Comparison of ENCODE assay signal across 26 mouse cellular contexts in the genomic region with DNA sequence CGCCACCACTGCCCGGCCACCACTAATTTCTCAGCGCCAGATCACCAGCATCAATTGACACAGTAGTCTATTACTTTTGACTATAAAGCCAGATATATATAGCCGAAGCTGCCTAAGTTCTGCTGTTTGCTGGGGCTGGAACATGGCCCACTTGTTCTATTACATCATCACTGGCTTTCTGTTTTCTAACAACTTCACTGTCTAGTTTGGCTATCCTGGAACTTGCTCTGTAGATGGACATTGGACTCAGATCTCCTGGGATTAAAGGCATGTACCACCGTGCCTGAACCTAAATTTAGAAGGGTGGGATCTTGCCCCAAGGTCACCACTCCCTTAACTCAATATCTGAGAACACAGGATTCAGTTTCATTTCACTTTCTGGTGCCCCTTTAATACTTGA. TPM values are rescaled to one million over a fixed set of nuclear protein-coding genes. Genes with fewer than 3 reads are reported as not detected.
DNase-seq lines count a peak whose midpoint lies in the region; ATAC-seq and TF ChIP-seq lines count a peak whose summit lies in the region.
"Had no signal": no experiment of that assay in that cellular context is flagged by ENCODE, and none has a peak within 500 bp of the region (broad histone marks: within the 10 kb centered on the region; RNA-seq: fewer than 3 reads in every experiment).

No protein-coding gene starts in this region.

- no peak overlapping the region for H3K4me2 ChIP-seq in liver, embryonic 15.5 days
- H3K4me2 ChIP-seq in liver, embryonic 12.5 days = no peak overlapping the region
- no peak overlapping the region for H3K4me2 ChIP-seq in liver, postnatal 0 days (ENCODE audit: low read depth, low read length)
- H3K4me2 ChIP-seq in lung, postnatal 0 days (replicated peaks; ENCODE audit: low read depth, low read length) = no peak overlapping the region
- H3K4me2 ChIP-seq: embryonic facial prominence, embryonic 13.5 days; embryonic facial prominence, embryonic 15.5 days; forebrain, embryonic 12.5 days had no signal

- WGBS in liver, adult 2 months = 53% methylated on average over 5 of the region's 5 CpGs
- WGBS in liver, embryonic 15.5 days (ENCODE audit: insufficient replicate concordance) = 73% methylated on average over 5 of the region's 5 CpGs
- 90% methylated on average over 5 of the region's 5 CpGs for WGBS in liver, embryonic 12.5 days (ENCODE audit: insufficient replicate concordance)
- 75% methylated on average over 5 of the region's 5 CpGs for WGBS in liver, postnatal 0 days (ENCODE audit: insufficient replicate concordance)
- 85% methylated on average over 5 of the region's 5 CpGs for WGBS in lung, postnatal 0 days

- peaks cover 4% of the 10 kb centered on the region; the same call in 1 of the 2 replicates for H3K4me1 ChIP-seq in liver, adult 2 months (ENCODE audit: control insufficient read depth, insufficient read depth, low read length)
- H3K4me1 ChIP-seq in liver, embryonic 15.5 days (replicated peaks) = no peaks in the 10 kb centered on the region
- H3K4me1 ChIP-seq in liver, embryonic 12.5 days = no peaks in the 10 kb centered on the region
- no peaks in the 10 kb centered on the region for H3K4me1 ChIP-seq in liver, postnatal 0 days (ENCODE audit: insufficient read depth)
- no peaks in the 10 kb centered on the region for H3K4me1 ChIP-seq in lung, postnatal 0 days (ENCODE audit: insufficient read depth, low read depth, low read length)
- H3K4me1 ChIP-seq: embryonic facial prominence, embryonic 13.5 days; embryonic facial prominence, embryonic 15.5 days; forebrain, embryonic 10.5 days; forebrain, embryonic 12.5 days had no signal

- peaks cover 57% of the 10 kb centered on the region for H3K36me3 ChIP-seq in liver, adult 2 months (ENCODE audit: control insufficient read depth, insufficient read depth, low read length)
- H3K36me3 ChIP-seq in liver, embryonic 15.5 days (replicated peaks) = peaks cover 97% of the 10 kb centered on the region
- H3K36me3 ChIP-seq in liver, embryonic 12.5 days = peaks cover 99% of the 10 kb centered on the region
- H3K36me3 ChIP-seq in liver, postnatal 0 days (replicated peaks; ENCODE audit: insufficient read depth, low read length) = peaks cover 78% of the 10 kb centered on the region
- peaks cover 45% of the 10 kb centered on the region for H3K36me3 ChIP-seq in lung, postnatal 0 days (ENCODE audit: insufficient read depth, low read length)

- H3K27me3 ChIP-seq in liver, adult 2 months (ENCODE audit: control insufficient read depth, insufficient read depth, low read length) = no peaks in the 10 kb centered on the region
- no peaks in the 10 kb centered on the region for H3K27me3 ChIP-seq in liver, embryonic 15.5 days
- H3K27me3 ChIP-seq in liver, embryonic 12.5 days (replicated peaks) = no peaks in the 10 kb centered on the region
- H3K27me3 ChIP-seq in liver, postnatal 0 days (ENCODE audit: insufficient read depth, low read length) = no peaks in the 10 kb centered on the region
- no peaks in the 10 kb centered on the region for H3K27me3 ChIP-seq in lung, postnatal 0 days (replicated peaks; ENCODE audit: insufficient read depth, low read length)
- H3K27me3 ChIP-seq: embryonic facial prominence, embryonic 13.5 days; embryonic facial prominence, embryonic 15.5 days; forebrain, embryonic 12.5 days had no signal

- no peak overlapping the region; the same call in 1 of the 2 replicates for H3K27ac ChIP-seq in liver, adult 2 months (replicated peaks; ENCODE audit: insufficient read depth, low read depth, low read length)
- H3K27ac ChIP-seq in liver, embryonic 15.5 days (replicated peaks) = no peak overlapping the region
- H3K27ac ChIP-seq in liver, embryonic 12.5 days = no peak overlapping the region
- H3K27ac ChIP-seq in liver, postnatal 0 days (ENCODE audit: low read depth) = peak overlapping the region; percentile 44; the same call in 1 of the 2 replicates
- no peak overlapping the region for H3K27ac ChIP-seq in lung, postnatal 0 days (ENCODE audit: low read length)
- H3K27ac ChIP-seq: embryonic facial prominence, embryonic 13.5 days; embryonic facial prominence, embryonic 15.5 days; forebrain, embryonic 10.5 days; forebrain, embryonic 12.5 days had no signal

- TF ChIP-seq EP300 in liver, postnatal 0 days (IDR thresholded peaks at IDR 0.05; ENCODE audit: low read depth) = no peak
- TF ChIP-seq EP300 in lung, postnatal 0 days (IDR thresholded peaks at IDR 0.05) = no peak

- DNase-seq in liver, adult 2 months (ENCODE audit: extremely low read depth, low read depth, low spot score) = peak; percentile 85
- DNase-seq in liver = no peak
- DNase-seq in liver, postnatal 0 days = no peak
- no peak for DNase-seq in lung, postnatal 0 days (ENCODE audit: low spot score)
- DNase-seq: adrenal gland, adult 2 months; adrenal gland, postnatal 10 days; adrenal gland, postnatal 25 days; cerebellum, adult 11 months; cerebellum, adult 18-20 months; cerebellum, adult 8-10 months; cerebellum, adult 9-11 months; cerebellum, postnatal 14 days; cerebellum, postnatal 36 days; embryo, embryonic 11 days had no signal

- H3K4me3 ChIP-seq in liver, adult 2 months (ENCODE audit: insufficient read depth, low read depth, low read length) = no peak overlapping the region
- no peak overlapping the region for H3K4me3 ChIP-seq in liver, embryonic 15.5 days (replicated peaks)
- no peak overlapping the region for H3K4me3 ChIP-seq in liver, embryonic 12.5 days
- no peak overlapping the region for H3K4me3 ChIP-seq in liver, postnatal 0 days (ENCODE audit: low read depth, low read length)
- no peak overlapping the region for H3K4me3 ChIP-seq in lung, postnatal 0 days (ENCODE audit: low read depth, low read length)
- H3K4me3 ChIP-seq: embryonic facial prominence, embryonic 13.5 days; embryonic facial prominence, embryonic 15.5 days; erythroblast, embryonic 14.5 days; forebrain, embryonic 10.5 days; forebrain, embryonic 12.5 days had no signal

- no peak for TF ChIP-seq POLR2A in liver, adult 2 months (IDR thresholded peaks at IDR 0.05; ENCODE audit: extremely low read depth, insufficient read depth, low read length)

- no peak for TF ChIP-seq CTCF in liver, adult 2 months (IDR thresholded peaks at IDR 0.05; ENCODE audit: low read depth, low read length)
- TF ChIP-seq CTCF in liver, postnatal 0 days (IDR thresholded peaks at IDR 0.05; ENCODE audit: low read depth) = no peak
- no peak for TF ChIP-seq CTCF in lung, postnatal 0 days (IDR thresholded peaks at IDR 0.05)

- H3K9ac ChIP-seq in liver, adult 2 months (ENCODE audit: low read depth, low read length) = no peak overlapping the region
- H3K9ac ChIP-seq in liver, embryonic 15.5 days = no peak overlapping the region
- no peak overlapping the region for H3K9ac ChIP-seq in liver, embryonic 12.5 days
- H3K9ac ChIP-seq in liver, postnatal 0 days (replicated peaks) = no peak overlapping the region
- no peak overlapping the region for H3K9ac ChIP-seq in lung, postnatal 0 days (replicated peaks; ENCODE audit: low read depth)
- H3K9ac ChIP-seq: embryonic facial prominence, embryonic 13.5 days; embryonic facial prominence, embryonic 15.5 days; forebrain, embryonic 12.5 days had no signal

- no peaks in the 10 kb centered on the region; the same call in 1 of the 2 replicates for H3K79me2 ChIP-seq in liver, adult 2 months (ENCODE audit: control insufficient read depth, insufficient read depth, low read length)

- H3K9me3 ChIP-seq in liver, embryonic 15.5 days (replicated peaks) = no peaks in the 10 kb centered on the region
- no peaks in the 10 kb centered on the region for H3K9me3 ChIP-seq in liver, embryonic 12.5 days (replicated peaks)
- no peaks in the 10 kb centered on the region for H3K9me3 ChIP-seq in liver, postnatal 0 days (ENCODE audit: low read length)
- H3K9me3 ChIP-seq in lung, postnatal 0 days (ENCODE audit: low read length) = no peaks in the 10 kb centered on the region
- H3K9me3 ChIP-seq: embryonic facial prominence, embryonic 13.5 days; embryonic facial prominence, embryonic 15.5 days; forebrain, embryonic 10.5 days; forebrain, embryonic 12.5 days had no signal

- peak; percentile 52 for ATAC-seq in liver, embryonic 15.5 days (ENCODE audit: insufficient read depth)
- ATAC-seq in liver, embryonic 12.5 days = no peak
- ATAC-seq in liver, postnatal 0 days = peak; percentile 70
- no peak for ATAC-seq in lung, postnatal 0 days
- ATAC-seq: forebrain, embryonic 14.5 days had no signal

RNA-seq across cellular contexts. Expression of gene Sox15, which starts 9.3 kb away (rescaled TPM):
- not detected in 2 replicates for total RNA-seq in liver, adult 2 months (2014; rRNA removed)
- polyA plus RNA-seq in liver, adult 2 months (2012; rRNA removed) = 0.21 TPM in 1 of 2 replicates, not detected in the other
- not detected in 2 replicates for polyA plus RNA-seq in liver, embryonic 15.5 days (2015; fragmentation: Nextera tagmentation; extraction: Ambion mirVana)
- polyA plus RNA-seq in liver, embryonic 12.5 days (2016; fragmentation: Nextera tagmentation; extraction: Ambion mirVana) = not detected in 2 replicates
- 0.13 TPM in 1 of 2 replicates, not detected in the other for polyA plus RNA-seq in liver, postnatal 0 days (2015; fragmentation: Nextera tagmentation; extraction: Ambion mirVana)
- 0.14 and 0.17 TPM in 2 replicates for polyA plus RNA-seq in lung, postnatal 0 days (2015; fragmentation: Nextera tagmentation; extraction: Ambion mirVana)
- total RNA-seq: adrenal gland, adult 2 months; adrenal gland, postnatal 10 days; common myeloid progenitor, adult 5-6 weeks; MEL had no signal
- polyA plus RNA-seq: brain, embryonic 14.5 days; embryonic facial prominence, embryonic 11.5 days; erythroblast, embryonic 14.5 days; forebrain, embryonic 10.5 days; forebrain, embryonic 12.5 days; forebrain, embryonic 14.5 days had no signal

RNA-seq across cellular contexts. Expression of gene Fxr2, which starts 13.1 kb away (rescaled TPM):
- total RNA-seq in liver, adult 2 months (2014; rRNA removed) = 18.1 and 19.9 TPM in 2 replicates
- polyA plus RNA-seq in liver, adult 2 months (2012; rRNA removed) = 24.2 and 33.9 TPM in 2 replicates
- polyA plus RNA-seq in liver, embryonic 15.5 days (2015; fragmentation: Nextera tagmentation; extraction: Ambion mirVana) = 7.3 and 9.7 TPM in 2 replicates
- polyA plus RNA-seq in liver, embryonic 12.5 days (2016; fragmentation: Nextera tagmentation; extraction: Ambion mirVana) = 22.5 and 23.4 TPM in 2 replicates
- 6.8 TPM in 2 replicates for polyA plus RNA-seq in liver, postnatal 0 days (2015; fragmentation: Nextera tagmentation; extraction: Ambion mirVana)
- 16.3 and 17.9 TPM in 2 replicates for polyA plus RNA-seq in lung, postnatal 0 days (2015; fragmentation: Nextera tagmentation; extraction: Ambion mirVana)

RNA-seq across cellular contexts. Expression of gene Mpdu1, which starts 16.6 kb away (rescaled TPM):
- 49.9 and 53.5 TPM in 2 replicates for total RNA-seq in liver, adult 2 months (2014; rRNA removed)
- polyA plus RNA-seq in liver, adult 2 months (2012; rRNA removed) = 100 and 115 TPM in 2 replicates
- polyA plus RNA-seq in liver, embryonic 15.5 days (2015; fragmentation: Nextera tagmentation; extraction: Ambion mirVana) = 34.1 and 35.2 TPM in 2 replicates
- 38.2 and 39.4 TPM in 2 replicates for polyA plus RNA-seq in liver, embryonic 12.5 days (2016; fragmentation: Nextera tagmentation; extraction: Ambion mirVana)
- polyA plus RNA-seq in liver, postnatal 0 days (2015; fragmentation: Nextera tagmentation; extraction: Ambion mirVana) = 36.9 and 41.0 TPM in 2 replicates
- 57.3 and 61.3 TPM in 2 replicates for polyA plus RNA-seq in lung, postnatal 0 days (2015; fragmentation: Nextera tagmentation; extraction: Ambion mirVana)

RNA-seq across cellular contexts. Expression of gene Cd68, which starts 20.1 kb away (rescaled TPM):
- total RNA-seq in liver, adult 2 months (2014; rRNA removed) = 4.5 and 6.0 TPM in 2 replicates
- 6.1 and 14.8 TPM in 2 replicates for polyA plus RNA-seq in liver, adult 2 months (2012; rRNA removed)
- polyA plus RNA-seq in liver, embryonic 15.5 days (2015; fragmentation: Nextera tagmentation; extraction: Ambion mirVana) = 28.2 and 31.4 TPM in 2 replicates
- polyA plus RNA-seq in liver, embryonic 12.5 days (2016; fragmentation: Nextera tagmentation; extraction: Ambion mirVana) = 14.5 and 15.0 TPM in 2 replicates
- polyA plus RNA-seq in liver, postnatal 0 days (2015; fragmentation: Nextera tagmentation; extraction: Ambion mirVana) = 30.1 and 32.5 TPM in 2 replicates
- 41.9 and 43.6 TPM in 2 replicates for polyA plus RNA-seq in lung, postnatal 0 days (2015; fragmentation: Nextera tagmentation; extraction: Ambion mirVana)

RNA-seq across cellular contexts. Expression of gene Sat2, which starts 24.0 kb away (rescaled TPM):
- total RNA-seq in liver, adult 2 months (2014; rRNA removed) = 12.3 and 19.4 TPM in 2 replicates
- 10.8 and 12.8 TPM in 2 replicates for polyA plus RNA-seq in liver, adult 2 months (2012; rRNA removed)
- 10.2 and 11.1 TPM in 2 replicates for polyA plus RNA-seq in liver, embryonic 15.5 days (2015; fragmentation: Nextera tagmentation; extraction: Ambion mirVana)
- 11.5 and 12.4 TPM in 2 replicates for polyA plus RNA-seq in liver, embryonic 12.5 days (2016; fragmentation: Nextera tagmentation; extraction: Ambion mirVana)
- 15.2 and 18.7 TPM in 2 replicates for polyA plus RNA-seq in liver, postnatal 0 days (2015; fragmentation: Nextera tagmentation; extraction: Ambion mirVana)
- 14.4 and 16.3 TPM in 2 replicates for polyA plus RNA-seq in lung, postnatal 0 days (2015; fragmentation: Nextera tagmentation; extraction: Ambion mirVana)
- total RNA-seq: common myeloid progenitor, adult 5-6 weeks; MEL had no signal
- polyA plus RNA-seq: erythroblast, embryonic 14.5 days had no signal

Comparison
In these comparisons a context has a peak if more than half of its experiments do, and no peak if none do; other contexts are left out.
1. ATAC-seq: peak in liver, embryonic 15.5 days (single experiment) and liver, postnatal 0 days (single experiment); none in liver, embryonic 12.5 days (single experiment) and lung, postnatal 0 days (single experiment).